Mouse (Mus musculus): Measurements from ENCODE around the gene Smpd3.

- TF ChIP-seq CTCF (IDR thresholded peaks at IDR 0.05; ENCODE audit: insufficient read depth, low read depth, low read length), result no peak
- no peak for TF ChIP-seq POLR2A (IDR thresholded peaks at IDR 0.05; ENCODE audit: insufficient read depth, low read depth, low read length)
These were observed 73.9 kb downstream of the Smpd3 start for GRCm38 (mm10) chr8:106263928-106264327.
